Mouse (Mus musculus): ENCODE data around the gene Ttc28. TPM values are rescaled to one million over a fixed set of nuclear protein-coding genes. Genes with fewer than 3 reads are reported as not detected.
A peak's percentile ranks its signal among the peaks of the same experiment; 100 is the strongest.

Ttc28 gene
- polyA plus RNA-seq, 1 experiment from 2014 or later: 18.8 TPM

GRCm38 (mm10) chr5:111186600-111186999 lies 307.0 kb downstream of the Ttc28 start:
- ATAC-seq (ENCODE audit: low FRiP score): no peak
- H3K27ac ChIP-seq (replicated peaks): no peak overlapping the region
- H3K4me3 ChIP-seq (replicated peaks): no peak overlapping the region
- no peak overlapping the region for H3K4me2 ChIP-seq
- no peaks in the 10 kb centered on the region for H3K9me3 ChIP-seq (replicated peaks)
- WGBS: 41% methylated on average over 11 of the region's 11 CpGs
- H3K36me3 ChIP-seq: peaks cover 2% of the 10 kb centered on the region; the same call in 1 of the 2 replicates
- no peaks in the 10 kb centered on the region for H3K27me3 ChIP-seq (replicated peaks)
- H3K9ac ChIP-seq (replicated peaks): no peak overlapping the region
- H3K4me1 ChIP-seq: peaks cover 42% of the 10 kb centered on the region

GRCm38 (mm10) chr5:111191972-111192371 lies 312.4 kb downstream of the Ttc28 start:
- Histone ChIP-seq H3K36me3 (no peaks in the 10 kb centered on the region), H3K9ac (replicated peaks) (no peak overlapping the region), H3K27me3 (replicated peaks) (no peaks in the 10 kb centered on the region), H3K27ac (replicated peaks) (no peak overlapping the region), H3K4me2 (no peak overlapping the region), H3K4me1 (peaks cover 46% of the 10 kb centered on the region), H3K9me3 (replicated peaks) (no peaks in the 10 kb centered on the region), H3K4me3 (replicated peaks) (no peak overlapping the region)
- no peak for ATAC-seq (ENCODE audit: low FRiP score)
- WGBS: 92% methylated on average over 9 of the region's 9 CpGs

- H3K9me3 ChIP-seq (replicated peaks): no peaks in the 10 kb centered on the region
- peak overlapping the region; percentile 79 for H3K27ac ChIP-seq (replicated peaks)
- ATAC-seq (ENCODE audit: low FRiP score): peak; percentile 36; the same call in 1 of the 2 replicates
- no peak overlapping the region for H3K4me3 ChIP-seq (replicated peaks)
- WGBS: 28% methylated on average over 2 of the region's 2 CpGs
- no peak overlapping the region for H3K4me2 ChIP-seq
- no peaks in the 10 kb centered on the region for H3K27me3 ChIP-seq (replicated peaks)
- H3K9ac ChIP-seq (replicated peaks): no peak overlapping the region
- no peaks in the 10 kb centered on the region for H3K36me3 ChIP-seq
- H3K4me1 ChIP-seq: peaks cover 69% of the 10 kb centered on the region
Measured at GRCm38 (mm10) chr5:111194829-111195228, 315.2 kb downstream of the Ttc28 start.

GRCm38 (mm10) chr5:111195488-111196485 lies 316.2 kb downstream of the Ttc28 start:
- H3K27me3 ChIP-seq (replicated peaks): no peaks in the 10 kb centered on the region
- H3K4me3 ChIP-seq (replicated peaks): no peak overlapping the region
- ATAC-seq (ENCODE audit: low FRiP score): peak; percentile 68
- H3K4me2 ChIP-seq: 0 out of 2 replicates have a peak overlapping the region, but pooled peaks have one; percentile 24
- H3K36me3 ChIP-seq: no peaks in the 10 kb centered on the region
- peak overlapping the region; percentile 79 for H3K27ac ChIP-seq (replicated peaks)
- 39% methylated on average over 11 of the region's 11 CpGs for WGBS
- H3K9me3 ChIP-seq (replicated peaks): no peaks in the 10 kb centered on the region
- H3K4me1 ChIP-seq: peaks cover 70% of the 10 kb centered on the region
- H3K9ac ChIP-seq (replicated peaks): no peak overlapping the region

GRCm38 (mm10) chr5:111197727-111198126 lies 318.1 kb downstream of the Ttc28 start:
- H3K9ac ChIP-seq (replicated peaks): no peak overlapping the region
- 57% methylated on average over 15 of the region's 15 CpGs for WGBS
- no peak overlapping the region for H3K4me3 ChIP-seq (replicated peaks)
- no peaks in the 10 kb centered on the region for H3K9me3 ChIP-seq (replicated peaks)
- no peaks in the 10 kb centered on the region for H3K27me3 ChIP-seq (replicated peaks)
- no peak overlapping the region for H3K4me2 ChIP-seq
- 0 out of 2 replicates have a peak overlapping the region, but pooled peaks have one; percentile 33 for H3K27ac ChIP-seq (replicated peaks)
- no peak for ATAC-seq (ENCODE audit: low FRiP score)
- H3K36me3 ChIP-seq: no peaks in the 10 kb centered on the region
- H3K4me1 ChIP-seq: peaks cover 86% of the 10 kb centered on the region

GRCm38 (mm10) chr5:111200167-111200840 lies 320.7 kb downstream of the Ttc28 start:
- H3K4me2 ChIP-seq: no peak overlapping the region
- peak overlapping the region; percentile 74 for H3K27ac ChIP-seq (replicated peaks)
- H3K36me3 ChIP-seq: no peaks in the 10 kb centered on the region
- ATAC-seq (ENCODE audit: low FRiP score): no peak
- WGBS: 22% methylated on average over 15 of the region's 15 CpGs
- no peaks in the 10 kb centered on the region for H3K9me3 ChIP-seq (replicated peaks)
- H3K4me3 ChIP-seq (replicated peaks): no peak overlapping the region
- no peaks in the 10 kb centered on the region for H3K27me3 ChIP-seq (replicated peaks)
- peaks cover 93% of the 10 kb centered on the region for H3K4me1 ChIP-seq
- H3K9ac ChIP-seq (replicated peaks): no peak overlapping the region

- no peaks in the 10 kb centered on the region for H3K27me3 ChIP-seq (replicated peaks)
- no peak overlapping the region for H3K4me2 ChIP-seq
- peak; percentile 53 for ATAC-seq (ENCODE audit: low FRiP score)
- H3K9me3 ChIP-seq (replicated peaks): no peaks in the 10 kb centered on the region
- no peak overlapping the region for H3K9ac ChIP-seq (replicated peaks)
- peak overlapping the region; percentile 74 for H3K27ac ChIP-seq (replicated peaks)
- no peak overlapping the region for H3K4me3 ChIP-seq (replicated peaks)
- WGBS: 21% methylated on average over 16 of the region's 16 CpGs
- no peaks in the 10 kb centered on the region for H3K36me3 ChIP-seq
- peaks cover 91% of the 10 kb centered on the region for H3K4me1 ChIP-seq
Measured at GRCm38 (mm10) chr5:111200915-111201610, 321.5 kb downstream of the Ttc28 start.

- H3K36me3 ChIP-seq: no peaks in the 10 kb centered on the region
- WGBS: 66% methylated on average over 5 of the region's 5 CpGs
- H3K4me1 ChIP-seq: peaks cover 85% of the 10 kb centered on the region
- H3K4me2 ChIP-seq: no peak overlapping the region
- no peak overlapping the region for H3K9ac ChIP-seq (replicated peaks)
- no peak overlapping the region for H3K4me3 ChIP-seq (replicated peaks)
- H3K9me3 ChIP-seq (replicated peaks): no peaks in the 10 kb centered on the region
- no peak for ATAC-seq (ENCODE audit: low FRiP score)
- peak overlapping the region; percentile 78 for H3K27ac ChIP-seq (replicated peaks)
- no peaks in the 10 kb centered on the region for H3K27me3 ChIP-seq (replicated peaks)
Measured at GRCm38 (mm10) chr5:111204221-111204620, 324.6 kb downstream of the Ttc28 start.

- no peaks in the 10 kb centered on the region for H3K9me3 ChIP-seq (replicated peaks)
- H3K4me2 ChIP-seq: no peak overlapping the region
- H3K9ac ChIP-seq (replicated peaks): no peak overlapping the region
- WGBS: 11% methylated on average over 4 of the region's 4 CpGs
- no peaks in the 10 kb centered on the region for H3K36me3 ChIP-seq
- ATAC-seq (ENCODE audit: low FRiP score): no peak
- peaks cover 77% of the 10 kb centered on the region for H3K4me1 ChIP-seq
- no peak overlapping the region for H3K4me3 ChIP-seq (replicated peaks)
- peak overlapping the region; percentile 78 for H3K27ac ChIP-seq (replicated peaks)
- H3K27me3 ChIP-seq (replicated peaks): no peaks in the 10 kb centered on the region
Measured at GRCm38 (mm10) chr5:111204976-111205586, 325.5 kb downstream of the Ttc28 start.

- Histone ChIP-seq H3K4me3 (replicated peaks) (no peak overlapping the region), H3K27me3 (replicated peaks) (no peaks in the 10 kb centered on the region), H3K4me1 (peaks cover 70% of the 10 kb centered on the region), H3K4me2 (no peak overlapping the region), H3K36me3 (no peaks in the 10 kb centered on the region), H3K9me3 (replicated peaks) (no peaks in the 10 kb centered on the region), H3K27ac (replicated peaks) (peak overlapping the region; percentile 25; the same call in 1 of the 2 replicates), H3K9ac (replicated peaks) (no peak overlapping the region)
- ATAC-seq (ENCODE audit: low FRiP score): no peak
- WGBS: 31% methylated on average over 4 of the region's 4 CpGs
Measured at GRCm38 (mm10) chr5:111205817-111206216, 326.2 kb downstream of the Ttc28 start.

Measured in neural tube, embryonic 15.5 days (tissue).